Mouse (Mus musculus): ENCODE measurements around the gene Tmem141. TPM values are rescaled to one million over a fixed set of nuclear protein-coding genes. Genes with fewer than 3 reads are reported as not detected.

The Tmem141 gene
- polyA plus RNA-seq, 1 experiment from 2014 or later: 23.5 TPM

DNA sequence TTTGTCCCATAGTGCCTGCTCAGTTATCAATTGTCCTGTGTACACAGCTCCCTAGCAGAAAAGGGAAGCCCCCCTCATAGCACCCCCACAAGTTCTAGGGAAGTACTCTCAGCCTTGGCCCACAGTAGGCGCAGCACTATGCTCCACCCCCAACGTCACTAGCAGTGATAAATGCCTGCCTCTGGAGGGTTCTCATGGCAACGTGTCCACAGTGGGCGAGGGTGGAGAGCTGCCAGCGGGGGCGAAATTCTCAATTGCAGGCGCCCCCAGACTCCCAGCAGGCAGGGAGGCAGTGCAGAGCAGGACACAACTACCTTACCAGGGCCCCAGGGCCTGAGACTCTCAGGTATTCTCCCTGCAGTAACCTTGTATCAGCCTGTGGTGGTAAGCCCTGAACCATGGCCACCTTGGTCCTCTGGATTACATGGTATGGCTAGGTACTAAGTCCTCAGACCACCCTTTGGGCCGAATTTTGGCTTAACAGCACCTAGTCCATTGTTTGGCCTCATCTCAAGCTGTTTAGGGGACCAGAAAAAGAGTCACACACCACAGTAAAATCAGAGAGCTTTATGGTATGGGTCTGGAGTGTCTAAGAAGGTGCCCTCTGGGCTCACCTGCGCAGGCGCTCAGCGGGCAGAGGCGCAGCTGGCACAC is 39.2 kb downstream of the Tmem141 start:
- Histone ChIP-seq H3K27me3 (peaks cover 40% of the 10 kb centered on the region), H3K9me3 (no peaks in the 10 kb centered on the region), H3K27ac (peak overlapping the region; percentile 9; the same call in 1 of the 2 replicates), H3K36me3 (peaks cover 48% of the 10 kb centered on the region), H3K4me2 (no peak overlapping the region), H3K4me3 (no peak overlapping the region), H3K4me1 (peaks cover 52% of the 10 kb centered on the region), H3K9ac (0 out of 2 replicates have a peak overlapping the region, but pooled peaks have one; percentile 32)
- no peak for ATAC-seq (ENCODE audit: insufficient number of reproducible peaks, insufficient read depth, low FRiP score, low TSS enrichment, low read depth)
- 58% methylated on average over 12 of the region's 12 CpGs for WGBS

- H3K27me3 ChIP-seq: peaks cover 47% of the 10 kb centered on the region
- WGBS: 30% methylated on average over 6 of the region's 6 CpGs
- H3K36me3 ChIP-seq: peaks cover 41% of the 10 kb centered on the region
- no peaks in the 10 kb centered on the region for H3K9me3 ChIP-seq
- H3K9ac ChIP-seq: peak overlapping the region; percentile 58; the same call in 1 of the 2 replicates
- no peak overlapping the region for H3K4me3 ChIP-seq
- no peak overlapping the region for H3K27ac ChIP-seq
- no peak for ATAC-seq (ENCODE audit: insufficient number of reproducible peaks, insufficient read depth, low FRiP score, low TSS enrichment, low read depth)
- peak overlapping the region; percentile 81; the same call in 1 of the 2 replicates for H3K4me2 ChIP-seq
- H3K4me1 ChIP-seq: peaks cover 59% of the 10 kb centered on the region
Observed at GRCm38 (mm10) chr2:25581901-25582301, 39.9 kb downstream of the Tmem141 start.

GRCm38 (mm10) chr2:25581294-25581864 is 40.4 kb downstream of the Tmem141 start, which contains the start of gene Ajm1:
Gene Ajm1 (minus strand): TSS chr2:25581757.
- H3K4me1 ChIP-seq: peaks cover 59% of the 10 kb centered on the region
- WGBS: 5% methylated on average over 19 of the region's 19 CpGs
- H3K27me3 ChIP-seq: peaks cover 52% of the 10 kb centered on the region

DNA sequence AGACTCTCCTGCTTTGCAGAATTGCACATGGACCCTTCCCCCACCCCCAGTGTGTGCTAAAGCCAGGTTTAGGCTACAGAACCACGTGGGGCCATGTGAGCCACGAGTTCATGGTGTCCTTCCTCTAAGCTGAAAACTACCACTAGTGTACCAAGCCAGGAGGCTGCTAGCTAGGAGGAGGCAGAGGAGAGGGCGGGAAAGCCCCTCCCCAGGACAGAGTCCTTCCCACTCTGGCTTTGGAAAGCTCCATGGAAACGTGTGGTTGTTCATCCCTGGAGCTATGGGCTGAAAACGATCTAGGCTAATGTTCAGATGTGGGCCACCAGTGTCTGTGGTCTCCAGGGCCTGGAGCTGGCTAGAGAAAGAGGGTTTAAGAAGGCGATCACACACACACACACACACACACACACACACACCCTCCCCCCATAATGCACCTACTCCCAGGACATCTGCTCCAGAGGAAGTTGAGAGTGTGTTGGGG is 41.1 kb downstream of the Tmem141 start:
- H3K4me3 ChIP-seq: peak overlapping the region; percentile 45
- no peak for ATAC-seq (ENCODE audit: insufficient number of reproducible peaks, insufficient read depth, low FRiP score, low TSS enrichment, low read depth)
- H3K9me3 ChIP-seq: no peaks in the 10 kb centered on the region
- H3K4me2 ChIP-seq: peak overlapping the region; percentile 81
- peaks cover 29% of the 10 kb centered on the region for H3K36me3 ChIP-seq
- H3K4me1 ChIP-seq: peaks cover 65% of the 10 kb centered on the region
- WGBS: 42% methylated on average over 6 of the region's 6 CpGs
- H3K9ac ChIP-seq: no peak overlapping the region
- peaks cover 59% of the 10 kb centered on the region for H3K27me3 ChIP-seq
- H3K27ac ChIP-seq: no peak overlapping the region

More at GRCm38 (mm10) chr2:25581294-25581864, 40.4 kb downstream of the Tmem141 start, which contains the start of gene Ajm1:
- H3K27ac ChIP-seq: peak within 1 kb of the TSS; percentile 9; the same call in 1 of the 2 replicates
- peak; percentile 33; the same call in 1 of the 2 replicates for ATAC-seq (ENCODE audit: insufficient number of reproducible peaks, insufficient read depth, low FRiP score, low TSS enrichment, low read depth)
- H3K4me2 ChIP-seq: peak within 1 kb of the TSS; percentile 81
- no peaks in the 10 kb centered on the region for H3K9me3 ChIP-seq
- peaks cover 36% of the 10 kb centered on the region for H3K36me3 ChIP-seq
- peak within 1 kb of the TSS; percentile 45 for H3K4me3 ChIP-seq
- peak within 1 kb of the TSS; percentile 58 for H3K9ac ChIP-seq

GRCm38 (mm10) chr2:25579737-25580460 is 41.9 kb downstream of the Tmem141 start:
- no peak for ATAC-seq (ENCODE audit: insufficient number of reproducible peaks, insufficient read depth, low FRiP score, low TSS enrichment, low read depth)
- Histone ChIP-seq H3K4me1 (peaks cover 69% of the 10 kb centered on the region), H3K27ac (no peak overlapping the region), H3K4me2 (peak overlapping the region; percentile 53), H3K9ac (peak overlapping the region; percentile 46; the same call in 1 of the 2 replicates), H3K4me3 (peak overlapping the region; percentile 32), H3K36me3 (peaks cover 21% of the 10 kb centered on the region), H3K9me3 (no peaks in the 10 kb centered on the region), H3K27me3 (peaks cover 60% of the 10 kb centered on the region)
- WGBS: 4% methylated on average over 27 of the region's 27 CpGs

GRCm38 (mm10) chr2:25578796-25579736 is 42.7 kb downstream of the Tmem141 start:
- no peak overlapping the region for H3K27ac ChIP-seq
- H3K9me3 ChIP-seq: no peaks in the 10 kb centered on the region
- H3K4me1 ChIP-seq: peaks cover 71% of the 10 kb centered on the region
- H3K4me3 ChIP-seq: peak overlapping the region; percentile 32
- 6% methylated on average over 77 of the region's 77 CpGs for WGBS
- ATAC-seq (ENCODE audit: insufficient number of reproducible peaks, insufficient read depth, low FRiP score, low TSS enrichment, low read depth): no peak
- peaks cover 13% of the 10 kb centered on the region for H3K36me3 ChIP-seq
- peak overlapping the region; percentile 53 for H3K4me2 ChIP-seq
- H3K27me3 ChIP-seq: peaks cover 60% of the 10 kb centered on the region
- peak overlapping the region; percentile 46; the same call in 1 of the 2 replicates for H3K9ac ChIP-seq

- Histone ChIP-seq H3K4me3 (peak overlapping the region; percentile 32), H3K36me3 (peaks cover 6% of the 10 kb centered on the region), H3K9ac (peak overlapping the region; percentile 58), H3K4me1 (peaks cover 80% of the 10 kb centered on the region), H3K27ac (no peak overlapping the region), H3K27me3 (peaks cover 60% of the 10 kb centered on the region), H3K4me2 (peak overlapping the region; percentile 53), H3K9me3 (no peaks in the 10 kb centered on the region)
- 5% methylated on average over 75 of the region's 75 CpGs for WGBS
- ATAC-seq (ENCODE audit: insufficient number of reproducible peaks, insufficient read depth, low FRiP score, low TSS enrichment, low read depth): no peak
Observed at GRCm38 (mm10) chr2:25577951-25578795, 43.6 kb downstream of the Tmem141 start.

DNA sequence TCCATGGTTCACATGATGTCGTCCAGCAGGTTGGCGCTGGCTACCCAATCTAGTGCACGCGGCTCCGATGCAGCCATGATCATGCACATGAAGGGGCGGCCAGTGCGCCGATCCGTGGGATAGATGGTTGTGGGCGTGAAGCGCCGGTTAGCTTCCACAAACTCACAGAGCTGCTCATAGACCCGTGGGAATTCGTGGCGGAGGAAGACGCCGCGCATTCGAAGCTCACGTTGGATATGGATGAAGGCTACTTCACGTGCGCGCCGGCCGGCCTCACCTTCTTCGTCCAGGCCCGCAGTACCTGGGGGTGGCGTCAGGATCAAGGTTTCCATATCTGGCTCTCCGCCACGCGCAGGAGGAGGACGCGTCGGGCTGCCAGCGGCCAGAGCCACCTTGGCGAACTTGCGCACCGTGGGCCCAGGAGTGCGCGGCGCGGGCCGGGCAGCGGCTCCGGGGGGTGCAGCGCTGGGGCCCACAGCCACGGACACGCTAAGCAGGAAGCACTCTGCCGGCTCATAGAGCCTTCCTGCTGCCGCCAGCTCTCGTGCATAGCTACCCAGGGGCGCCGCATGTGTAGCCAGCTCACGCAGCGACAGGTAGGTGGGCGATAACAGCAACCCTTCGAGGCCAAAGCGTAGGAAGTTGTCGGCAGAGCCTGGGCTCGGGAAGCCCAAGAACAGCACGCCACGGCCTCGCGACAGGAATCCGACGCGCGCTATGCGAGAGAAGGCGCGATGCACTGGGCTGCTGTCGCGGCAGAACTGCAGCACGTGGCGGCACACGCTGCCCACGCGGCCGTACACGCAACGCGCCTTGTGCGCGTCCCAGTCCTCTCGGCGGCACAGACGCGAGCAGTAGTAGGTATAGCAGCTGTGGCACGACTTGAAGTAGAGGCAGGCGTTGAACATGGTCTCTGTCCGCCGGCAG is 44.6 kb downstream of the Tmem141 start:
- Histone ChIP-seq H3K27me3 (peaks cover 60% of the 10 kb centered on the region), H3K36me3 (peaks cover 10% of the 10 kb centered on the region; the same call in 1 of the 2 replicates), H3K4me3 (peak overlapping the region; percentile 32), H3K9ac (peak overlapping the region; percentile 58), H3K4me2 (peak overlapping the region; percentile 53), H3K4me1 (peaks cover 75% of the 10 kb centered on the region), H3K27ac (no peak overlapping the region), H3K9me3 (no peaks in the 10 kb centered on the region)
- no peak for ATAC-seq (ENCODE audit: insufficient number of reproducible peaks, insufficient read depth, low FRiP score, low TSS enrichment, low read depth)
- 13% methylated on average over 92 of the region's 92 CpGs for WGBS

DNA sequence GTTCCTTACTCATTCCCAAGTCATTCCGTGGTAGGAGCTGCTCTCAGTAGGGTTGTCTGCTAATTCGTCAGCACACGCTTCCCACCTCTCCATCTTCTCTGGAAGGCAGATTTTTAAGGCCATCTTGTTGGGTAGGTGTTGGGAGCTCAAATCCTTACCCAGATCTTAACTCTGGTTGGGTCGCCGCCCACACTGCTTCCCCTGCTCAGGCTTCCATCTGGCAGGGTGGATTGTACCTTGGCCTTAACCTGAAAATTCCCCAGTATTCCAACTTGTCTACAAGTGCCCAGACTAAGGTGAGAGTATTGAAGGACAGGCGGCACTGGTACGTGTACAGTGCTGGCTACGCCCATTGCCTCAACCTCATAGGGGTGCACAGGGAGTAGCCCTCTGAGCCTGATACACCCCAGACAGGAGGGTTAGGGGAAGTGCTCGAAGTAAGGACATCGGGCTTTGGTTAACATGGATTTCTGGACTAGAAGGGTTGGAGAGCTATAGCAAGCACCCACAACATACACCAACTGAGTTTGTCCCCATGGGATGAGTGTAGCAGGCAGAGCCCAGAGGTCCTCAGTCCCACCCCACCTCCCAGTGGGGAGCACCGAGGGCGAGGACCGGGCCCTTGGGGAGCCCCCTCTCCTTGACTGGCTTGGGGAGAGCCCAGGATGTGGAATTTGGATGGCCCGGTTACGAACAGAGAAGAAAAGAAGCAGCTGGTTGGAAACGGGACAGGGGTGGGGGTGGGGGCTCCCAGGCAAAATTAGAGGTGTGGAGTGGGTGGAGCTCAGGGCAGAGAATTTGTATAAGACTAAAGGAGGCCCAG is 45.6 kb downstream of the Tmem141 start:
- H3K4me1 ChIP-seq: peaks cover 67% of the 10 kb centered on the region
- peaks cover 56% of the 10 kb centered on the region for H3K27me3 ChIP-seq
- H3K36me3 ChIP-seq: peaks cover 18% of the 10 kb centered on the region
- peak overlapping the region; percentile 95 for H3K4me2 ChIP-seq
- ATAC-seq (ENCODE audit: insufficient number of reproducible peaks, insufficient read depth, low FRiP score, low TSS enrichment, low read depth): no peak
- no peak overlapping the region for H3K27ac ChIP-seq
- peak overlapping the region; percentile 64; the same call in 1 of the 2 replicates for H3K4me3 ChIP-seq
- 78% methylated on average over 16 of the region's 16 CpGs for WGBS
- H3K9me3 ChIP-seq: no peaks in the 10 kb centered on the region
- H3K9ac ChIP-seq: peak overlapping the region; percentile 78

All from embryonic facial prominence, embryonic 13.5 days (tissue).